Mouse (Mus musculus) mesoderm, embryonic 11.5 days (tissue): Measurements from ENCODE around the gene Slc36a3.
"Not testable (repeated sequence)": the region's sequence is repeated elsewhere in the genome, so short reads cannot be mapped to it uniquely, and the experiment has no call there.

Experiments used
- DNase-seq: peaks from one replicate; pipeline ENCODE4 v3.0.0-alpha.2; 2012; ENCODE audit warnings: low read depth, low spot score

Slc36a3 gene

DNA sequence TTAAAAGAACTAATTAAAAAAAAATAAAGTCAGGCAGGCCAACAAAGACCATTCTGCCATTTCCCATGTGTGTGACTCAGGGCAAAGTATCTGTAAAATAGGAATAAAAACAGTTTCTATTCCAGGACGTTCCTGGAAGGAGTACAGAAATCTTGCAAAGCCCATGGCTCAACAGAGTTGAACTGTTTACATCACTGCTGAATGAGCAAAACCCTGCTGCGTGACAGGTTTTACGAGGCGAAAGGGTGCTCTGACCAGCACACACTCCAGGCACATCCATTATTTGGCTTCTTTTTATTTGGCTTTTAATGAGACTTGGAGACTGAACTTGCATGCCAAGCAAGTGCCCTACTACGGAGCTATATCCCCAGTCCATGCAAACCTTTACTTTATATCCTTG, 7.5 kb downstream of the Slc36a3 start:
- DNase-seq: no peak

DNA sequence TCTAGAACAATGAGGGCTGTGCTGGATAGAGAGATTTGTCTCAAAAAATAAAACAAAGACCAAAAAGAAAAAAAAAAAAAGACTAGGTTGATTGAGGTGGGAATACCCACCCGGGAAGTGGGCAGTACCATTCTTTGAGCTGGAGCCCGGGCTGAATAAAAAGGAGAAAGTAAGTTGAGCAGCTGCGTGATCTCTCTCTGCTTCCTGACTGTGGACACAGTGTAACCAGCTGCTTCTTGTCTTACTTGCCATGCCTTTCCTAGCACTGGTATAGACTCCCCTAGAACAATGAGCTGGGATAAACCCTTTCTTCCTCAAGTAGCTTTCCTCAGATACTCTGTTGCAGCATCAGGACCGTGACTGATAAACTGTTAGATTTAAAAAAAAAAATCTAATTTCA, 10.0 kb downstream of the Slc36a3 start:
- no peak for DNase-seq

- no peak for DNase-seq
Observed at GRCm38 (mm10) chr11:55137646-55138045, 13.9 kb downstream of the Slc36a3 start.

DNA sequence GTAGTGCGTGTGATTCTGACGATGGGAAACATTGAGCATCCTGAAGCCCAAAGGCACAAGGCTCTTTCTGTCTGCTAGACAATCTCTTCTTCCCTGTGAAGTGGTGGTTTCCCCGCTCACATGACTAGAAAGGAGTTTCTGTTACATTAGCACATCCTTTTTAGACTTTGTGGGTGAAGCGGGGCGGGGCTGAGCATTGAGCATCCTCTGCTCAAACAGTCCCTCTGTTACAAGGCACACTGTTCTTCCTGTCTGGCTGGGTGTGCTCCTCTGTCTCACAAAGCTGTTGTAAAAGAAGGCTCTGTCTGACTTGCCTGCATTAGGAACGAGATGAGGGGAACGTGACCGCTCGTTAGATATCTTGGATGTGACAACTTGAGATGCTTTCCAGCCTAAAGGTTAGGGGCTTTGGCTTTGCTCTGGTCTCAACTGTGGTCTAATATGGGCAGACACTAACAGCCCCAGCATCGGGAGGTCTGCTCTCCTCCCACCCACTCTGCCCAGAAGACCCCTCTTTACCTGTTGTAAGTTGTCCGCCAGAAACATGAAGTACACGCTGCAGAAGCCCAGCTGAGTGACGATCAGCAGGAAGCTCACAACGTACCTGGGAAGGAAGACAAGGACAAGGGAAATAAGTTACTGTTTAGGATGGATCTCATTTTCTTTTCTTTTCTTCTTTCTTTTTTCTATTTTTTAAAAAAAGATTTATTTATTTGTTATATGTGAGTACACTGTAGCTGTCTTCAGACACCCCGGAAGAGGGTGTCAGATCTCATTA, 14.5 kb downstream of the Slc36a3 start:
- DNase-seq: no peak

DNA sequence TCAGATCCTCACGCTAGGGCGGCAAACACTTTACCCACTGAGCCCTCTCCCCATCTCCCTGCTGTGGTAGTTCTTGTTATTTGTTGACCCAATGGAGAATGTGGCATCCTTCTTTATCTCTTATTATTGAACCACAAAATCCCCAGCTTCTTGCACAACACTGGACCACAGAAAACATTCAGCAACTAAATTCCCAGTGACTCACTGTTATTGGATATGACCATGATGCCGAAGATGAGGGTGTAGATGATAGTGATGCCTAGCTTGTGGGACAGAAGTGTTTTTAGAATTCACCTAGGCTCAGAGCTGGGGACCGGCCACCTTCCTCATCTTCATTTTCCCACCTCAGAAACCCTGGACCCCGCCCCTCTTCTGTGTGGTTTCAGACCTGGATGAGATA, 16.6 kb downstream of the Slc36a3 start:
- no peak for DNase-seq

GRCm38 (mm10) chr11:55134407-55134806, 17.1 kb downstream of the Slc36a3 start:
- no peak for DNase-seq

- no peak for DNase-seq
Observed at GRCm38 (mm10) chr11:55133204-55133603, 18.3 kb downstream of the Slc36a3 start.

DNA sequence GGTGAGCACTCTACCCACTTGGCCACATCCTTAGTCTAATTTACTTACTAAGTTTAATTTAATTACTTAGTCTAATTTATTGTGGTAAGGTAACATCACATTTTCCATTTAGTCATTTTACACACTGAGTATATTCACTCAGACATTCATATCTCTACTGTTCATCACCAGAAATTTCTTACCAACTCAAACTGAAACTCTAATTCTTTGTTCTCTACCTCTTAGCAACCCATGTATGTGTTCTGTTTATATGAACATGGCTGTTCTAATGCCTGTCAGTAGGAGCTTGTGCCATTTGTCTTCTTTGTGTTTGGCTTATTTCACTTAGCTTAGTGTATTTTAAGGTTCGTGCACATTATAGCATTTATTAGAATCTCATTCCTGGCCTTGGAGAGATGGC, 19.6 kb downstream of the Slc36a3 start:
- DNase-seq: no peak

DNA sequence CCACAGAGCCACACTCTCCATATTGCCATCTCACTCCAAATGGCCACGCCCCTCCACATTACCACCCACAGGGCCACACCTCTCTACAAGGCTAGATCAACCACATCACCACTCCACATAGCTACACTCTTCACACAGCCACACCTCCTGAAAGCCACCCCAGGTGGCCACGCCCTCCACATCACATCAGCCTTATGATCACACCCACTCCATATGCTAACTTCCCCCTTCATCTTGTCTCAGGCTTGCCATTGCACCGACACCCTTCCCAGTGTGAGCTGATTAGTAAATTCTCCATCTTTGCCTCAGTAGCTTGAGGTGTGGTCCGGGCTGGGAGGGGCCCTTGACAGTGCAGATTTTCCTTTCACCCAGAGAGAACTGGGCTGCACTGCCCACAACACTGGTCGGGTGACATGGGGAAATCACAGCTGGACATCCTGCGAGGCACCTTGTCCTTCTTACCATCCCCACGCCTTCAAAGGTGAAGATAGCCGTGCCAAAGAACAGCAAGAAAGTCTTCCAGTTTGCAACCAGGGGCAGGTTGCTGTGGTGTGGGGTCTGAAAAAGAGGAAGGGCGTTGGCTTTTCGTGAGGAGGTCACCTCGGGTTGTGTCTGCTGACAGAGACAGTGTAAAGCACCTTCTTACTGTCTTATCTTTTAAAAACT, 20.3 kb downstream of the Slc36a3 start:
- no peak for DNase-seq

DNA sequence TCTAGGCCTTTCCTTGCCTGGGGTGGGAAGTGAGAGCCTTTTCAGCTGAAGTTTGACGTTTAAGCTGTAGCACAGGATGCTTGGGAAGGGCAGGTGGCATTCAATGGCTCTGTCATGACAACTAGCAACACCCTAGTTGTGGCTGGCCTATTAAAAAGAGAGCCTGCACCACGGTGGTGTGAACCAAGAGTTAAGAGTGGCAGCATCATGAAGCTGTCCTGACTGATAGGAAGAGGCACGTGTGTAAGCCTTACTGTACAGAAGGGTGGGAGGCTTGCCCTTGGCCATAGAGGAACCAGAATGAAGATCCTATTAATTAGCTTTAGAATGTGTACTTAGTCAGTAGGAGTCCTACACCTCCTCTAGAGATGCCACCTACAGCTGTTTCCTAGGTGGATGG, 23.1 kb downstream of the Slc36a3 start:
- no peak for DNase-seq

DNA sequence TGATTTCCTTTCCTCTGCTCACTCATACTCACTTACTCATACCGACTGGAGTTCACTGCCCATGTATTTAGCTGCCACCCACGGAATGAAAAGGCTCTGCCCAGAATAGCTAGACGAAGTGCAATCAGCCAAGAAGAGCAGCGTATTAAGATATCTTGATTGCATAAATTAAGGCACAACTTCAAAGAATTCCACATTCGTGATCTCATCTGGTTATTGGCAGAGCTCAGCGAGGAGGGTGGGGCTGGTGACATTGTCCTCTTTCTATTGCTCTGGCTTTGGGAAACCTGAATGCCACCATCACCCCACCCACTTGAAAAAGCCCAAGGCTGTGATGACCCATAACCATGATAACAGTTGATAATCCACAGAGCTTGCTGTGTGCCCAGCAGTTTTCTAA, 23.6 kb downstream of the Slc36a3 start:
- no peak for DNase-seq

- DNase-seq: no peak
Observed at GRCm38 (mm10) chr11:55126663-55127062, 24.8 kb downstream of the Slc36a3 start.

- no peak for DNase-seq
Observed at GRCm38 (mm10) chr11:55121430-55121829, 30.1 kb downstream of the Slc36a3 start.

- DNase-seq: no peak
Observed at GRCm38 (mm10) chr11:55120821-55121271, 30.7 kb downstream of the Slc36a3 start.

GRCm38 (mm10) chr11:55120279-55120678, 31.2 kb downstream of the Slc36a3 start:
- DNase-seq: no peak

DNA sequence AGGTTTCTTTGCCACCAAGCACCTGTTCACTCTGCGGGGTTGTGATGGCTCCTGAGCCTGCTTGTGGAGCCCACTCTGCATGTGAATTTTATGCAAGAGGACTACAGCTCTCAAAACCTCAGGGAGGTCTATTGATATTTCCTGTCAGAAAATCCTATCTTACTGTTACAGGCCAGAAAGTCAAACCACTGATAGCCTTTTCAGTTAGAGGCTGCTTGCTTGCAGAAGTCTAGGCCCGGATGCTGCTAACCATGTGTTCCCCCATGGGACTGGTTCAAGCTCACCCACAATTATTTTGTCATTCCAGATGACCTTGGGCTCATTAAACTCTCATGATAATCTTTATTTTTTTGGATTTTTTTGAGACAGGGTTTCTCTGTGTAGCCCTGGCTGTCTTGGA, 34.5 kb downstream of the Slc36a3 start:
- DNase-seq: no peak

DNA sequence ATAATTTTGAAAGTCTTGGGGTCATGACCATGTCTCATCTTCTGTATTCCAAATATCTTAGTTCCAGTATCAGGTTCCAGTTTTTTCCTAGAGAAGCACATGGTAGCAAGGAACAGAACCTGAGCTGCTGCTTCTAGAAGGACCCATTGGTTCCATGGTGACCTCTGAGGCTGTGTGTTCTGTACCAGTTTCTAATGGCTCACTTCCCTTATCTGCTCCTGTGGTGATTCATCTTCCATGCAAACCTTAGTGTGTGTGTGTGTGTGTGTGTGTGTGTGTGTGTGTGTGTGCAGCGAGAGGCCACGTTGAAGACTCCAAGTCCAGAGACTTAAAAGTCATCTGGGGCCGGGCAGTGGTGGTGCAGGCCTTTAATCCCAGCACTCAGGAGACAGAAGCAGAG, 35.5 kb downstream of the Slc36a3 start:
- no peak for DNase-seq

DNA sequence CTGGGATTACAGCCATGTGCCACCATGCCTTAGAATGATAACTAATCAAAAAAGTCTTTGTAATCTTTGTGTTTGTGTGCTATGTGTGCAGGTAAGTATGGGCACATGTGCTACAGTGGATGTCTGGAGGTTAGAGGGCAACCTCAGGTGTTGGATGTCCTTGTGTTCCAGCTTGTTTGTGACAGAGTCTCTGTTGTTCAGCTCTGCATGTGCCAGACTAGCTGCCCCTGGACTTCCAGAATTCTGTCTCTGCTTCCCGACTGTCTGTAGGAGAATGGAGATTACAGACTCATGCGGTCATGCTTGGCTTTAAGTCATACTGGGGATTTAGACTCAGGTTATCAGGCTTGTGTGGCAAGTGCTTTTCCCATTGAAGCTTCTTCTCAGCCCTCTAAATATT, 37.2 kb downstream of the Slc36a3 start:
- DNase-seq: no peak

GRCm38 (mm10) chr11:55113861-55114250, 37.7 kb downstream of the Slc36a3 start:
- not testable (repeated sequence) for DNase-seq

GRCm38 (mm10) chr11:55113209-55113860, 38.2 kb downstream of the Slc36a3 start:
- DNase-seq: no peak

GRCm38 (mm10) chr11:55110566-55111169, 40.8 kb downstream of the Slc36a3 start:
- no peak for DNase-seq
